Mouse (Mus musculus): ENCODE results near the gene Ubr4. TPM values are rescaled to one million over a fixed set of nuclear protein-coding genes. Genes with fewer than 3 reads are reported as not detected.

The Ubr4 gene
- polyA plus RNA-seq, 1 experiment from 2014 or later, result 72.2 TPM

DNA sequence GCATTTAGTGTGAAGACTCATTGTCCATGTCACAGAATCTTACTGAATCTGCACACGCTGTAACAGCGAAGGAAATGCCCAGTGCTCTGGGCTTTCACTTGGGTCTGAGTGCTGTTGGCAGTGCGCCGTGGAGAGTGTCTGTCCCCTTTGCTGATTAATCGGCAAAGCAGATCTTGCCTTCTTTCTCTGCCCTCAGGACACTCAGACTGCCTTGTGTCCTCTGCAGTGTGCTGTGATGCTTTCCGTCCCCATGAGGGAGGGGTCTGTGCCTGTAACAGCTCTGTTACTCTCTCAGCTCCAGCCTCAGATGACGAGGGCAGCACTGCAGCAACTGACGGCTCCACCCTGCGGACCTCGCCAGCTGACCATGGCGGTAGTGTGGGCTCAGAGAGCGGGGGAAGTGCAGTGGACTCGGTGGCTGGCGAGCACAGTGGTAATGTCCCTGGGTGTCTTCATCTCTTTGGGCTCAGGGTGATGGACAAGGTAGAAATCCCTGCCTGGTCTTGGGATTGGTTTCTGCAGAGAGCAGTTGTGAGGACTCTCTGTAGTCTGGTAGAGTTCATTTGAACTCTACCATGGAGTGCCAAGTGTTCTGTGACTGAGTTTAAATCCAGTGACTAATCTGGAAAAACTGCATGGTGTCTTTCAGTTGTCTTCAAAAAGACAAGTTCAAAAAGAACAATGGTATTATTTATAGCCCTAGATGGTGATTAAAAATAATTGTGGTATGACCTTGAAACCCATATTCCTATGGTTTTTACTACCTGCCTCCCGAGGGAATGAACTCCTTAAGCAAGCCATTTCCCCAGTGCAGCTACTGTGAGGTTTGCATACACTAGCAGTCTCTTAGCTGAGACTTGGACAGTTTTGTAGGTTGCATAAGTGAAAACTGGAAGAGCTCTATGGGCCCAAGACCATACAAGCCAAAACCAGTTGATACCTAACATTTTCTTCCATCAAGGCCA is 90.3 kb downstream of the Ubr4 start:
- no peak for ATAC-seq (replicated peaks; ENCODE audit: low FRiP score)

DNA sequence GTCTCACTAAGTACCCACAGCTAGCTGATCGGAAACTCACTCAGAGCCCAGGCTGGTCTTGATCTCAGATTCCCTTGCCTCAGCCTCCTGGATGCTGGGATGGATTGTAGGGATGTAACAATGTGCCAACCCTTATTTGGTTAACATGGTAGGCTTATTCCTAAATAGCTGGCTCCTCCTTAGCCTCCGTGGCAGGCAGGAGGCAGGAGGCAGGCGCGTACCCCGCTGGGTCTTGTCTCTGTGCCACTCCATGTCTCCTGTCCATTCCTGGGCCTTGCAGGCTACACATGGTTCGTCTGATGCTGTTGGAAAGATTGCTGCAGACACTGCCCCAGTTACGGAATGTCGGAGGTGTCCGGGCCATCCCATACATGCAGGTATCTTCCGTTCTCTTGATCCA is 91.9 kb downstream of the Ubr4 start:
- Histone ChIP-seq H3K4me2 (no peak overlapping the region), H3K27ac (no peak overlapping the region), H3K4me3 (replicated peaks) (no peak overlapping the region), H3K9ac (no peak overlapping the region), H3K4me1 (no peaks in the 10 kb centered on the region), H3K9me3 (replicated peaks) (no peaks in the 10 kb centered on the region), H3K36me3 (peaks cover 98% of the 10 kb centered on the region), H3K27me3 (no peaks in the 10 kb centered on the region)
- WGBS, result 94% methylated on average over 10 of the region's 10 CpGs
- no peak for ATAC-seq (replicated peaks; ENCODE audit: low FRiP score)

More for the DNA sequence above, 90.3 kb downstream of the Ubr4 start:
- no peak overlapping the region for H3K27ac ChIP-seq
- H3K36me3 ChIP-seq, result peaks cover 98% of the 10 kb centered on the region
- no peaks in the 10 kb centered on the region for H3K4me1 ChIP-seq
- H3K4me2 ChIP-seq, result no peak overlapping the region
- no peaks in the 10 kb centered on the region for H3K9me3 ChIP-seq (replicated peaks)
- no peaks in the 10 kb centered on the region for H3K27me3 ChIP-seq
- H3K4me3 ChIP-seq (replicated peaks), result no peak overlapping the region
- H3K9ac ChIP-seq, result no peak overlapping the region
- WGBS, result 89% methylated on average over 15 of the region's 15 CpGs

DNA sequence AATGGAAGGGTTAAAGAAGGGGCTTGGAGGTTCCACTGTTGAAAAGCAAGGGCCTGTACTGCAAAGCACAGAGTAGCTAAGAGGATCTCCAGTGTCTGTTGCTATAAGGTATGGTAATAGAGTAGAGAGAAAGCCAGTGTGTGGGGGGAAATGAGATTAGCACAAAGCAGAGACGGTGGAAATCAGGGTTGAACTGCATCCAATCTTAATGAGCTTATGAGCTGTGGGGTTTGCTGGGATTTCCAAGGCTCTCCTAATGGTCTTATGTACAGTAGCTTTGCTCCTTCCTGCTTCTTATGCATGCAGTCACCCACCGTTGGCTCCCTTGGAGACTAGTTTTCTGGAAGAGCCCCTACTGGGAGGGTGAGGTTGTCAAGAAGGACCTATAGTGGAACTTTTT is 93.8 kb downstream of the Ubr4 start:
- H3K27me3 ChIP-seq, result no peaks in the 10 kb centered on the region
- no peaks in the 10 kb centered on the region for H3K9me3 ChIP-seq (replicated peaks)
- ATAC-seq (replicated peaks; ENCODE audit: low FRiP score), result no peak
- H3K27ac ChIP-seq, result no peak overlapping the region
- peaks cover 98% of the 10 kb centered on the region for H3K36me3 ChIP-seq
- WGBS, result 88% methylated on average over 2 of the region's 2 CpGs
- no peak overlapping the region for H3K4me3 ChIP-seq (replicated peaks)
- H3K4me1 ChIP-seq, result no peaks in the 10 kb centered on the region
- no peak overlapping the region for H3K4me2 ChIP-seq
- no peak overlapping the region for H3K9ac ChIP-seq

DNA sequence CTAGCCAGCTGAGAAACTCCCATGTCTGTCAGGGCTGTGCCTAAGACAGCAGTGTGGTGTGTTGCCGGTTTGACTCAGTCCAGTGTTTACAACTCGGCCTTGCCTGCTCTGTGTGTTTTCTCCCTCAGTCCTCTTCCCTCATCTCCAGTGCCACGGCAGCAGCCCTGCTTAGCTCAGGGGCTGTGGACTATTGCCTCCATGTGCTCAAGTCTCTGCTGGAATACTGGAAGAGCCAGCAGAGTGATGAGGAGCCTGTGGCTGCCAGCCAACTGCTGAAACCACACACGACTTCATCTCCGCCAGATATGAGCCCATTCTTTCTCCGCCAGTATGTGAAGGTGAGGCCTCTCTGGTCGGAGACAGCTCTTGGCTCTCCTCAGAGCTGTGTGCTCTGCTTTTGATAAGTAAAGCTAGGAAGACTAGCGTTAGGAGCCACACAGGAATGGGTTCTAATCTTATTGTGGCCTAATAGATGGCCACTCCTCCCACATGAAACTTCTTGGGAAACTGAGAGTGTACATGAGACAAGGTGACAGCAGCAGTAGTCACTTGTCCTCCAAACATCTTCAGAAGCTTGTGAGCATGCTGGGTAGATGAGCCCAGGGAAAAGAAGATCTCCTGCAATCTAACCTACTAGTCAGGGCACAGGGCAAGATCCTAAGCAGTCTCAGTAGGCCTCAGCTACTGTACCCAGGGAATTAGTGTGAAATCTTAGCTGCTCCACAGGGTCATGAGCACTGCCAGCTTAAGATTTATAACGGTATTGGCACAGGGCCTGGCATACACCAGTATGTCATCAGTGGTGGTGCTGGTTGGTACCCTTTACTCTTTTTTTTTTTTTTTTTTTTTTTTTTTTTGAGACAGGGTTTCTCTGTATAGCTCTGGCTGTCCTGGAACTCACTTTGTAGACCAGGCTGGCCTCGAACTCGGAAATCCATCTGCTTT is 94.6 kb downstream of the Ubr4 start:
- WGBS, result 92% methylated on average over 11 of the region's 11 CpGs
- Histone ChIP-seq H3K27ac (no peak overlapping the region), H3K4me2 (no peak overlapping the region), H3K9ac (no peak overlapping the region), H3K27me3 (no peaks in the 10 kb centered on the region), H3K9me3 (replicated peaks) (no peaks in the 10 kb centered on the region), H3K36me3 (peaks cover 98% of the 10 kb centered on the region), H3K4me1 (no peaks in the 10 kb centered on the region), H3K4me3 (replicated peaks) (no peak overlapping the region)
- no peak for ATAC-seq (replicated peaks; ENCODE audit: low FRiP score)

DNA sequence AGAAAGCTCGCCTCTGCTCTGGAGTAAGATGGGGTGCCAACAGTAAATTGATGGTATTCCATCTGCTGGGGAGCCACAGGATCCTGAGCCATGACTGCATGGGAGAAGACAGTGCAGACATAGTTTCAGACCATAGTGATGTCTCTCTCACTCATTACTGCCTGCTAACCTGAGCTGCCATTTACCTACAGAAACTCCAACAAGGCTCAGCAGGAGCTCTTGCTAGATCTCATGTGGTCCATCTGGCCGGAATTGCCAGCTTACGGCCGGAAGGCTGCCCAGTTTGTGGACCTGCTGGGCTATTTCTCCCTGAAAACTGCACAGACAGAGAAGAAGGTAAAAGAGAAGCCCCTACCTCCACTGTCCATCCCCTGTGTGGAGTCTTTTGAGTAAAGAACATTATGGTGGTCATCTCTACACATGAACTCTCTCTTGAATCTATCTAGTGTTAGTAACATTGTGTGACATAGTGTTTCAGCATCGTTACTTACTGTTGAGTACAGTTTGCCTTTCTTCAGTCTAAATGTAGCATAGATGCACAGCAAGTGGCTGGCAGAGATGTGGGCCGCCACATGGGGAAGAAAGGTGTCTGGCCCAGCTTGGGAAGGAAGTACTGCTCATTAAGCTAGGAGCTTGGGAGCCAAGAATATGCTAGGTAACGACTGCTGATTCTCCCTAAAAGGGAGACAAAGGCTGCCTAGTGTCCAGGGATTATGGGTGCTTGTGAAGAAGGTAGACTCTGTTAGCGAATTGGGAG is 100.7 kb downstream of the Ubr4 start:
- H3K27ac ChIP-seq, result no peak overlapping the region
- H3K36me3 ChIP-seq, result peaks cover 99% of the 10 kb centered on the region
- WGBS, result 92% methylated on average over 8 of the region's 8 CpGs
- ATAC-seq (replicated peaks; ENCODE audit: low FRiP score), result no peak
- H3K27me3 ChIP-seq, result no peaks in the 10 kb centered on the region
- H3K4me2 ChIP-seq, result no peak overlapping the region
- H3K4me1 ChIP-seq, result no peaks in the 10 kb centered on the region
- no peak overlapping the region for H3K4me3 ChIP-seq (replicated peaks)
- no peaks in the 10 kb centered on the region for H3K9me3 ChIP-seq (replicated peaks)
- H3K9ac ChIP-seq, result no peak overlapping the region

DNA sequence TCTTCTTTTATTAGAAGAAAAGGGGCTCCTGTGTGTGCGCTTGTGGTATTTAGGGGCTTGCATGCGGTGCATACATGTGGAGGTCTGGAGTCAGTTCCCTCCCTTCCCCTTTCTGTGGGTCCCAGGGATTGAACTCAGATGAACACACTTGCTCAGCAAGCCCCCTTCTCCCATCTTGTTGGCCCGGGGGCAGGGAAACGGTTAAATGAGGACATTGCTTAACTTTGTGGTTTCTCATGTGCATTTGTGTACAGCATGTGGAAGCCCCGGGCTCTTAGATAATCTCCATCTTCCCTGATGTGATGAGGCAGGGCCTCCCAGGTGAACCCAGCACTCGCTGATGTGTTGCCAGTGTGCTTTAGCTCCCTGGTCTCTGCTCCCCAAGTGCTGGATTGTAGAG is 101.9 kb downstream of the Ubr4 start:
- peaks cover 99% of the 10 kb centered on the region for H3K36me3 ChIP-seq
- WGBS, result 85% methylated on average over 6 of the region's 6 CpGs
- H3K4me3 ChIP-seq (replicated peaks), result no peak overlapping the region
- no peaks in the 10 kb centered on the region for H3K4me1 ChIP-seq
- H3K9ac ChIP-seq, result no peak overlapping the region
- H3K27ac ChIP-seq, result no peak overlapping the region
- H3K9me3 ChIP-seq (replicated peaks), result no peaks in the 10 kb centered on the region
- H3K27me3 ChIP-seq, result no peaks in the 10 kb centered on the region
- no peak overlapping the region for H3K4me2 ChIP-seq
- ATAC-seq (replicated peaks; ENCODE audit: low FRiP score), result no peak

DNA sequence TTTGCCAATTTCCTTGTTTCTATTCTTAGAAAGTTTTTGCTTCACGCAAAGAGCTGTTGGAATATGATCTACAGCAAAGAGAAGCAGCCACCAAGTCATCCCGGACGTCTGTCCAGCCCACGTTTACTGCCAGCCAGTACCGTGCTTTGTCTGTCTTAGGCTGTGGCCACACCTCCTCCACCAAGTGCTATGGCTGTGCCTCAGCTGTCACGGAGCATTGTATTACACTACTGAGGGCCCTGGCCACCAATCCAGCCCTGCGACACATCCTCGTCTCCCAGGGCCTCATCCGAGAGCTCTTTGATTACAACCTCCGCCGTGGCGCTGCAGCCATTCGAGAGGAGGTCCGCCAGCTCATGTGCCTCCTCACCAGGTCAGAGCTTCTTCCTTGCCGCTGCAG is 107.6 kb downstream of the Ubr4 start:
- ATAC-seq (replicated peaks; ENCODE audit: low FRiP score), result peak; percentile 79
- 51% methylated on average over 15 of the region's 15 CpGs for WGBS
- H3K9ac ChIP-seq, result no peak overlapping the region

DNA sequence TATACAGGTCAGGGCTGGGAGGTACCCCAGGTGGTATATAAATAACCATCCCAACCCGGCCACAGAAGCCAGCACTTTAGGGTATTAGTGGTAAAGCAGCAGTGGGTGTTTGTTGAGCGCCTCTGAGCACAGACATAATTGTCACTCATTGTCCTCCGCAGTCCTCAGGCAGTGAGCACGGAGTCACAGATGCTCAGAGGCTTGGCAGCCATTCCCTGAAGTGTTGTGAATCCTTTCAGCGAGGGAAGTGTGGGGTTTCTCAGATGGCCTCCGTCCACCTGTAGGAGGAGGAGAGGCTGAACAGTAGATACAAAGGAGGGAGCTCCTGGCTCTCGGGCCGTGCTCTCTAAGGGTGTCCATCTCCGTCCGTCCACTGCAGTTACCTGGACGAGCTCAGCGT is 111.8 kb downstream of the Ubr4 start:
- H3K4me2 ChIP-seq, result no peak overlapping the region
- peaks cover 100% of the 10 kb centered on the region for H3K36me3 ChIP-seq
- no peaks in the 10 kb centered on the region for H3K27me3 ChIP-seq
- H3K9me3 ChIP-seq (replicated peaks), result no peaks in the 10 kb centered on the region
- H3K9ac ChIP-seq, result no peak overlapping the region
- no peaks in the 10 kb centered on the region for H3K4me1 ChIP-seq
- ATAC-seq (replicated peaks; ENCODE audit: low FRiP score), result no peak
- WGBS, result 93% methylated on average over 12 of the region's 12 CpGs
- no peak overlapping the region for H3K27ac ChIP-seq
- no peak overlapping the region for H3K4me3 ChIP-seq (replicated peaks)

More for the DNA sequence above, 107.6 kb downstream of the Ubr4 start:
- no peak overlapping the region for H3K27ac ChIP-seq
- H3K4me3 ChIP-seq (replicated peaks), result no peak overlapping the region
- H3K9me3 ChIP-seq (replicated peaks), result no peaks in the 10 kb centered on the region
- H3K4me2 ChIP-seq, result no peak overlapping the region
- H3K27me3 ChIP-seq, result no peaks in the 10 kb centered on the region
- H3K4me1 ChIP-seq, result no peaks in the 10 kb centered on the region
- peaks cover 99% of the 10 kb centered on the region for H3K36me3 ChIP-seq

DNA sequence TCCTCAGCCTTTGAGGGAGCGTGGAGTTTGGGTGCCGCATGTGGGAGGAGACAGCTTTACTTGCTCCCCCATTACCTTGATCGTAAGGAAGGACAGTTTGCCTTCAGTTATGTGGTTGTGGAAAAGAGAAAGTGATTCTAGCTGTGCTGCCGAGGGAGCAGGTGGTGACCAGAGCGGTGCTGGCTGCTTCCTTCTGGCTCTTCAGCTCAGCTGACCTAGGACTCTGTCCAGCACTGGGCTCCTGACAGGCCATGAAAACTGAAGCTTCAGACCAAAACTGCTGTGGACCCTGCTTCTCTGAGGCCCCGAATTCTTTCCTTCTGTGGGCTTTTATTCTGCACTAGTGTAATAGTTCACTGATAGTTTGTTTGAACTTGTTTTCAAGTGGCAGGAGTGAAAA is 114.1 kb downstream of the Ubr4 start:
- Histone ChIP-seq H3K9ac (no peak overlapping the region), H3K4me2 (no peak overlapping the region), H3K36me3 (peaks cover 99% of the 10 kb centered on the region), H3K9me3 (replicated peaks) (no peaks in the 10 kb centered on the region), H3K27me3 (no peaks in the 10 kb centered on the region), H3K27ac (no peak overlapping the region), H3K4me1 (no peaks in the 10 kb centered on the region), H3K4me3 (replicated peaks) (no peak overlapping the region)
- WGBS, result 91% methylated on average over 6 of the region's 6 CpGs
- no peak for ATAC-seq (replicated peaks; ENCODE audit: low FRiP score)

DNA sequence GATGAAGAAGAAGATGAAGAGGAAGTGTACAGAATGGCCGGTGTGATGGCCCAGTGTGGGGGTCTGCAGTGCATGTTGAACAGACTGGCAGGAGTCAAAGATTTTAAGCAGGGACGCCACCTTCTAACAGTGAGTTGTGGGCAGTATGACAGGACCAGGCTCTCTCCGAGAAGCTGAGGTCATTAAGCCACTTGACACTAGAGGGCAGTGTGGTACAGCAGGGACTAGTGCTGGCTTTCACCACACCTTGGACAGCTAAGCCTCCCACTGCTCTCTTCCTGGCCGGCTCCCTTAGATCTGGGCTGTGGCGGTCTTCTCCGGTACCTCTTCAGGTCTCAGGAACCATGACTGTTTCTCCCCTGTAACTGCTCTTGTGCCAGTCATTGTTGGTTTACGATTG is 117.8 kb downstream of the Ubr4 start:
- no peaks in the 10 kb centered on the region for H3K9me3 ChIP-seq (replicated peaks)
- peak; percentile 56; the same call in 1 of the 2 replicates for ATAC-seq (replicated peaks; ENCODE audit: low FRiP score)
- no peak overlapping the region for H3K9ac ChIP-seq
- H3K27ac ChIP-seq, result no peak overlapping the region
- no peaks in the 10 kb centered on the region for H3K4me1 ChIP-seq
- WGBS, result 40% methylated on average over 7 of the region's 7 CpGs
- no peak overlapping the region for H3K4me2 ChIP-seq
- H3K36me3 ChIP-seq, result peaks cover 99% of the 10 kb centered on the region
- no peaks in the 10 kb centered on the region for H3K27me3 ChIP-seq
- no peak overlapping the region for H3K4me3 ChIP-seq (replicated peaks)

DNA sequence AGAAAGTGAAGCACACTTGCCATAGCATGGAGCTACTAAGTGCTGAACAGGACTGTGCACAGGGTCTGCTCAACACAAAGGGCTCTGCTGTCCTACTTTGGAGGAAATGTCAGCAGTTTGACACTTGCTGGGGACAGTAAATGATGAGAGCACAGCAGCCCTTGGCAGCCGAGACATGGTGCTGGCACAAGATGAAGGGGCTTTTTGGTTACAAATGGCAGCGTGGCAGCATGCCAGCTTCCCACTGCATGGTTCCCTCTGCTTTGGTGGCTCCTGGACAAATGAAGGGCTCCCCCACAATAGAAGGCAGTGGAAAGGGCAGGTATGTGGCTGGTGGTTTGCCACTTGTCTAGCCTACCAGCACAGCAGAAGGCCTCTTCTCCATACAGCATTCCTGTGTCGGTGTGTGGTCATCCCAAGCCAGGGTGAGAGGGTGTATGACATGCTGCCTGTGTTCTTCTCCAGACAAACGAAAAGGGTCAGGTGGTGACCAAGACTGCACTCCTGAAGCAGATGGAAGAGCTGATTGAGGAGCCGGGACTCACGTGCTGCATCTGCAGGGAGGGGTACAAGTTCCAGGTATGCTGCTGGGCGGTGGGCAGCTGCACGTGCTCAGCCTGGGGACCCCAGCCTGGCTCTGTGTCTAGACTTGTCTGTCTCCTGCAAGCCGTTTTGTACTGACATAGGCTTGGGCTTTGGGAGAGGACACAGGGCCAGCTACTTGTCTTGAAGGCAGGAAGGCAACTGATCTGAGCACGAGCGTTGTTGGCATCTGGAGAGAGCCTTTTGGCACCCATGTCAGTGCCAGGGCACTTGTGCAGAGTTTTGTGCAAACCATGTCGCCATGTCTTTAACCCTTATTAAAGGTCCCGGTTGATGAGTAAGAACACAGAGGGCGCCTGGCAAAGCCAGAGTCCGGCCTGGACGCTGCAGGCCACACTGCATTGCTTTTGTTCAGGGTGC is 124.5 kb downstream of the Ubr4 start:
- Histone ChIP-seq H3K27me3 (no peaks in the 10 kb centered on the region), H3K9ac (no peak overlapping the region), H3K9me3 (replicated peaks) (no peaks in the 10 kb centered on the region), H3K4me3 (replicated peaks) (no peak overlapping the region), H3K4me1 (no peaks in the 10 kb centered on the region), H3K36me3 (peaks cover 99% of the 10 kb centered on the region), H3K27ac (no peak overlapping the region), H3K4me2 (no peak overlapping the region)
- 92% methylated on average over 16 of the region's 16 CpGs for WGBS
- ATAC-seq (replicated peaks; ENCODE audit: low FRiP score), result no peak

All from kidney, embryonic 15.5 days (tissue).